Mouse (Mus musculus): ENCODE data around the gene Pacs2.
A peak's percentile ranks its signal among the peaks of the same experiment; 100 is the strongest.

The Pacs2 gene

GRCm38 (mm10) chr12:113090053-113090452 is 75.7 kb downstream of the Pacs2 start:
- no peak for DNase-seq

- DNase-seq: no peak
Observed at GRCm38 (mm10) chr12:113097040-113097439, 82.7 kb downstream of the Pacs2 start.

- peak in 1 of 2 experiments; percentile 49 for DNase-seq
Observed at GRCm38 (mm10) chr12:113097749-113098281, 83.5 kb downstream of the Pacs2 start, which contains the start of gene Mta1. TSS of gene Mta1 (plus strand) at chr12:113098278.

- DNase-seq: no peak
Observed at GRCm38 (mm10) chr12:113098530-113099151, 84.3 kb downstream of the Pacs2 start.

GRCm38 (mm10) chr12:113099470-113100237 is 85.3 kb downstream of the Pacs2 start:
- no peak for DNase-seq

GRCm38 (mm10) chr12:113100448-113101076 is 86.3 kb downstream of the Pacs2 start:
- no peak for DNase-seq

GRCm38 (mm10) chr12:113101251-113101960 is 87.1 kb downstream of the Pacs2 start:
- DNase-seq: no peak

- peak in 1 of 2 experiments; percentile 54 for DNase-seq
Observed at GRCm38 (mm10) chr12:113102461-113102860, 88.2 kb downstream of the Pacs2 start.

- DNase-seq: no peak
Observed at GRCm38 (mm10) chr12:113103846-113104451, 89.6 kb downstream of the Pacs2 start.

- DNase-seq: no peak
Observed at GRCm38 (mm10) chr12:113106386-113106785, 92.1 kb downstream of the Pacs2 start.

GRCm38 (mm10) chr12:113107431-113108124 is 93.3 kb downstream of the Pacs2 start:
- DNase-seq: no peak

GRCm38 (mm10) chr12:113108528-113109283 is 94.4 kb downstream of the Pacs2 start:
- DNase-seq: no peak

GRCm38 (mm10) chr12:113109801-113110200 is 95.5 kb downstream of the Pacs2 start:
- no peak for DNase-seq

- no peak for DNase-seq
Observed at GRCm38 (mm10) chr12:113114141-113114540, 99.8 kb downstream of the Pacs2 start.

GRCm38 (mm10) chr12:113114856-113115538 is 100.7 kb downstream of the Pacs2 start:
- no peak for DNase-seq

GRCm38 (mm10) chr12:113119516-113120410 is 105.5 kb downstream of the Pacs2 start:
- no peak for DNase-seq
